Mouse (Mus musculus) midbrain, embryonic 15.5 days (tissue): Measurements from ENCODE around the gene Eml3. TPM values are rescaled to one million over a fixed set of nuclear protein-coding genes. Genes with fewer than 3 reads are reported as not detected.

ENCODE experiments used
- ATAC-seq: fragments of 200-750 bp; cut with Nextera tagmentation; replicated peaks from 2 replicates; pipeline ENCODE4 v1.8.0; 2017; ENCODE audit warnings: moderate TSS enrichment
- H3K27ac ChIP-seq: fragments of 300-500 bp; sonication (generic); 2 replicates; pipeline ENCODE4 v1.5.1; 2015; ENCODE audit warnings: mild to moderate bottlenecking, inconsistent platforms
- H3K27me3 ChIP-seq: fragments of 300-500 bp; sonication (generic); replicated peaks from 2 replicates; pipeline ENCODE4 v1.6.1; 2015; ENCODE audit warnings: inconsistent platforms
- H3K36me3 ChIP-seq: fragments of 300-500 bp; sonication (generic); replicated peaks from 2 replicates; pipeline ENCODE4 v1.6.1; 2015; ENCODE audit warnings: inconsistent platforms
- H3K4me1 ChIP-seq: fragments of 300-500 bp; sonication (generic); 2 replicates; pipeline ENCODE4 v1.6.1; 2015; ENCODE audit warnings: inconsistent platforms
- H3K4me2 ChIP-seq: fragments of 300-500 bp; sonication (generic); 2 replicates; pipeline ENCODE4 v1.6.1; 2015; ENCODE audit warnings: inconsistent platforms, mild to moderate bottlenecking, moderate library complexity
- H3K4me3 ChIP-seq: fragments of 300-500 bp; sonication (generic); 2 replicates; pipeline ENCODE4 v1.5.1; 2015; ENCODE audit warnings: mild to moderate bottlenecking, inconsistent platforms
- H3K9ac ChIP-seq: fragments of 300-500 bp; sonication (generic); 2 replicates; pipeline ENCODE4 v1.6.1; 2015; ENCODE audit warnings: mild to moderate bottlenecking, inconsistent platforms
- H3K9me3 ChIP-seq: fragments of 300-500 bp; sonication (generic); 2 replicates; pipeline ENCODE4 v1.6.1; 2016; ENCODE audit warnings: inconsistent platforms
- WGBS: fragments of 180-500 bp; shearing (Covaris S2); methylation state at CpG from one replicate; pipeline ENCODE4 v1.1.7; 2015; ENCODE audit warnings: mixed read lengths; 5-methylcytosine and 5-hydroxymethylcytosine counted together
- polyA plus RNA-seq: library from polyadenylated mRNA; unstranded; fragments of >200 nt; fragmentation: Nextera tagmentation; extraction: Ambion mirVana; gene quantifications from 2 replicates; pipeline ENCODE4 v1.2.1, GENCODE M21; 2015

Gene Eml3
- 10.5 and 13.4 TPM in 2 replicates for polyA plus RNA-seq

DNA sequence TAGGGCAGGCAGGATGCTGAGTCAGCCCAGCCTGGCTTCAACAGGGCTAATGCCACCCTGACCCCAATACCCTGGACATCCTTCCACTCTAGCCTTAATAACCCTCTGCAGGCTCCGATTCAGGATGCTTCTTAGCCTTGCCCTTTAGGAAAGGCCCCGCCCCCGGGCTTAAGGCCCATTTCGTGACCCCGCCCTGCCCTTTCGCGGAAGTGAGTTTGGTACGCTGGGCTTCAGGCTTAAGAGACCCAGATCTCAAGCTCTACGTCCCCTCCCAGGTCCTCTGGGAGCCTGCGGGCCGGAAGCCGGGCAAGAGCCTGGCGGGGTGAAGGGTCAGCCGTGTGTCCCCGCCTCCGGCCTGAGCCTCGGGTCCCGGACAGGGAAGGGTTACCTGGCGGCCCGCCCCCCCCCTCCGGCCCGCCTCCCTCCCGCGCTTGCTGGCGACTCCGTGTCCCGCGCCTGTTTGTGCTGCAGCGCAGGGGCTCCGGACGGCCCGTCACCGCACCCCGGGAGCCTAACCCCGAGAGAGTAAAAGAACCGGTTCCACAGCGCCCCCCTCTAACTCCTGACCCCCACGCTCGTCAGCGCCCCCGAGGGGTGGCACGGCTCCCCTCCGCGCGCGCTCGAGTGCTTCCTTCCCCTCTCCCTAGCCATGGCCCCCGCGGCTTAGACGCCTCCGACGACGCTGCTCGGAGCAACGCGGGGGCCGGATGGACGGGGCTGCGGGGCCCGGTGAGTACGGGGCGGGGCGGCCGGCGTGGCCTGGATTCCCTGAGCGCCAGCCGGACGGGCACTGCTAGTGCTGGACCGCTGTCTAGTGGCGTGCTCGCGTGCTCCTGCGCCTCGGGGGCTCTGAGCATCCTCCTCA, at the start of gene Eml3, which contains the start of gene Rom1:
Gene Eml3, plus strand, starts transcription at position 329 of the 865 bp plus-strand sequence.
Gene Rom1, minus strand, starts transcription at position 133 of the 865 bp plus-strand sequence.
- H3K9me3 ChIP-seq, result no peaks in the 10 kb centered on the region
- peaks cover 18% of the 10 kb centered on the region for H3K4me1 ChIP-seq
- H3K4me3 ChIP-seq, result peak within 1 kb of the TSS; percentile 52
- no peaks in the 10 kb centered on the region for H3K27me3 ChIP-seq
- peaks cover 12% of the 10 kb centered on the region; the same call in 1 of the 2 replicates for H3K36me3 ChIP-seq
- H3K9ac ChIP-seq, result peak within 1 kb of the TSS; percentile 58
- peak; percentile 55 for ATAC-seq
- WGBS, result under 1% methylated on average over 56 of the region's 74 CpGs
- H3K4me2 ChIP-seq, result peak within 1 kb of the TSS; percentile 81
- H3K27ac ChIP-seq, result peak within 1 kb of the TSS; percentile 17

DNA sequence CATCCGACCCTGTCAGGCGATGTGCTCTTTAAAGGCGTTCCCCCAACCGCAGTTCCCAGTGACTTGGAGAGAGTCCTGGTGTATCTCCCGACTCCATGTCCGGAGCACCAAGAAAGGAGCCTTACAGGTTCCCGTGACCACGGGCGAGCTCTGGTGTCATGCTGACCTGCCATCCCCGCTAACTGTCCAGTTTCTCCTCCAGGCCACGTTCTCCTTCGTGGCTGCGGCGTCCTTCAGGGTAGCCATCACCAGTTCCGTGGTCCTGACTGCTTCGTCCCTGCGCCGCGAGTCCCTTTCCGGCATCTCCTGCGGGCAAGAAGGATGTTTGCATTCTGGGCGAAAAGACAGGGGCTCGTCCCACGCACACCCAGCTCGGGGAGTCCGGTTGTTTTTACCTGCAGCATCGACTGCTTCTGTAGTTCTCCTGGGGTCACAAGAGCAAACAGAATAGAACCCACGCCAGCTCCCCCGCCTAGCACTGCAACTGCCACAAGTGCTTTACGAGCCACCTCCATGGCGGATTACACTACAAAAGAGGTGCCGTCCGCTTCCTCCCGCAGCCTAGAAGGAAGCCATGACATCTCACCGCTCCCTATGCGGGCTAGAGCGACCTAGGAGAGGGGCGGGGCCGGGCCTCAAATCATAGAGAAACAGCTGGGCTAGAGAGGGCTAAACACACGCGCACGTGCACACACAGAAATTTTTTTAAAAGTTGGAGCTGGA, 48.9 kb upstream of the Eml3 start, which contains the start of gene Uqcc3:
Gene Uqcc3, minus strand, starts transcription at position 613 of the 723 bp plus-strand sequence.
- no peaks in the 10 kb centered on the region for H3K27me3 ChIP-seq
- H3K4me1 ChIP-seq, result peaks cover 15% of the 10 kb centered on the region
- H3K36me3 ChIP-seq, result peaks cover 6% of the 10 kb centered on the region; the same call in 1 of the 2 replicates
- peak within 1 kb of the TSS; percentile 79 for H3K9ac ChIP-seq
- under 1% methylated on average over 42 of the region's 42 CpGs for WGBS
- peak within 1 kb of the TSS; percentile 84 for H3K27ac ChIP-seq
- peak within 1 kb of the TSS; percentile 65 for H3K4me3 ChIP-seq
- peak within 1 kb of the TSS; percentile 76 for H3K4me2 ChIP-seq
- no peaks in the 10 kb centered on the region for H3K9me3 ChIP-seq
- ATAC-seq, result peak; percentile 98

DNA sequence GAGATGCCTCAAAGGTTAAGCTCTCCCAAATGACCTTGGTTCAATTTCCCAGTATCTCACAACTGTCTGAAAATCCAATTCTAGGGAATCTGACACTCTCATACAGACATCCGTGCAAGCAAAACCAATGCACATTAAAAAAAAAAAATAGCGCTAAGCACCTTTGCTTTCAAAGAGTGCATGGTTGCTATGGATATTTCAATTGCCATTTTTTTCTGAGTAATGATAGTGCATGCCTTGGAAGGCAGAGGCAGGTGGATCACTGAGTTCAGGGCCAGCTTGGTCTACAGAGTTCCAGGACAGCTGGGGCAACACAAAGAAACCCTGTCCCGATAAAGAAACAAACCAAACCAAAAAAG, 48.3 kb upstream of the Eml3 start:
- Histone ChIP-seq H3K36me3 (0 out of 2 replicates have a peak, but pooled peaks cover 4% of the 10 kb centered on the region), H3K4me2 (peak overlapping the region; percentile 76), H3K9ac (peak overlapping the region; percentile 79), H3K9me3 (no peaks in the 10 kb centered on the region), H3K4me3 (peak overlapping the region; percentile 65), H3K27ac (peak overlapping the region; percentile 84; the same call in 1 of the 2 replicates), H3K27me3 (no peaks in the 10 kb centered on the region), H3K4me1 (peaks cover 15% of the 10 kb centered on the region)
- 9% methylated on average over 3 of the region's 3 CpGs for WGBS
- ATAC-seq, result peak; percentile 26; the same call in 1 of the 2 replicates

DNA sequence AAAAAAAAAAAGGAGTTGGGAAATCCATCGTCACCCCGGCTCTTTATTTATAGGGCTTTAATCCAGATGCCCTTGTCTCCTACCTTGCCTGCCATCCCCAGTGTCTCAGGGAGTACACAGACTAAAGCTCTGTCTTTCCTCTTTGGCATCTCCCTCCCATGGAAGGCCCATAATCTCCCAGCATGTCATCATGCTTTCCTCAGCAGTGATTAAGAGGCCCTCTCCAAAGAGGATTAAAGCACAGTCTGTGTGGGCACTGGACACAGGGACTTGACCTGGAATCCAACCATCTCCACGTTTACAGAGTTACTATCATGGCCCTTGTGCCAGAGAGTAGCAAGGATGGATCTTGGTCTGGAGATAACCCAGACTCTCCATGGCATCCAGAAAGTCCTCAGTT, 45.7 kb upstream of the Eml3 start, which contains the start of the genes Lbhd1 and Gm49403:
Gene Lbhd1, plus strand, starts transcription at position 117 of the 400 bp plus-strand sequence.
Gene Gm49403, plus strand, starts transcription at position 315 of the 400 bp plus-strand sequence.
- Histone ChIP-seq H3K36me3 (no peaks in the 10 kb centered on the region), H3K27ac (no peak within 1 kb of the TSS), H3K4me3 (no peak within 1 kb of the TSS), H3K9ac (no peak within 1 kb of the TSS), H3K27me3 (no peaks in the 10 kb centered on the region), H3K9me3 (no peaks in the 10 kb centered on the region), H3K4me1 (peaks cover 22% of the 10 kb centered on the region), H3K4me2 (no peak within 1 kb of the TSS)
- ATAC-seq, result no peak
- 71% methylated on average over 3 of the region's 3 CpGs for WGBS

DNA sequence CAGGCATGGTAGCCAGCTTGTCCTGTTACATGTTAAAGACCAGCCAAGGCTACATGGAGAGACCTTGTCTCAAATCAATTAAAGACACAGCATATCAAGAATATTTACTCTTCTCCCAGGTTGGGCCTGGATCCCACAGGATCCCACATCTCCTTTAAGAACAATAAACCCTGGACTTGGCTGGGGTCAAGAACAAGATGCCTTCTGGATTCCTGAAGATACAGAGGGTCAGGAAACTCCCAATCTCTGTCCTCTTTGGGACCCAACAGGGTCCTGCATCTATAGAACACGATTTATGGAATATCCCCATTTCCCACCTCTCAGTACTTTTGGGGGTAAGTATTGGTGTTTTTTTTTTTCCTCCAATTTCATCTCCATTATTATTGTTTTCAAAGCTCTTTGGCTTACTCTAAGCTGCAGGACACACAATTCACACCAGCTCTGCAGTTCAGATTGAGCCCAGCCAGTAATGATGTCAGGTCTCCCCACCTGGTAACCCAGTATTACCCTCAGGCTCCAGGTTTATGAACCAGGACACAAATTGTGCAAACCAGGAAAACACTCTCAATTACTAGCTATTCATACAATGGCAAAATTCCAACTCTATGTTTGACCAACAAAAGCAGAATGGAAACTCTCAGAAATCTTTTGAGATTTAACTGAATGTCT, 42.3 kb upstream of the Eml3 start:
- Histone ChIP-seq H3K9me3 (no peaks in the 10 kb centered on the region), H3K27ac (no peak overlapping the region), H3K36me3 (0 out of 2 replicates have a peak, but pooled peaks cover 6% of the 10 kb centered on the region), H3K4me2 (0 out of 2 replicates have a peak overlapping the region, but pooled peaks have one; percentile 79), H3K4me3 (no peak overlapping the region), H3K4me1 (peaks cover 15% of the 10 kb centered on the region), H3K9ac (no peak overlapping the region), H3K27me3 (no peaks in the 10 kb centered on the region)
- WGBS, result 47% methylated on average over 1 of the region's 1 CpGs
- ATAC-seq, result no peak

DNA sequence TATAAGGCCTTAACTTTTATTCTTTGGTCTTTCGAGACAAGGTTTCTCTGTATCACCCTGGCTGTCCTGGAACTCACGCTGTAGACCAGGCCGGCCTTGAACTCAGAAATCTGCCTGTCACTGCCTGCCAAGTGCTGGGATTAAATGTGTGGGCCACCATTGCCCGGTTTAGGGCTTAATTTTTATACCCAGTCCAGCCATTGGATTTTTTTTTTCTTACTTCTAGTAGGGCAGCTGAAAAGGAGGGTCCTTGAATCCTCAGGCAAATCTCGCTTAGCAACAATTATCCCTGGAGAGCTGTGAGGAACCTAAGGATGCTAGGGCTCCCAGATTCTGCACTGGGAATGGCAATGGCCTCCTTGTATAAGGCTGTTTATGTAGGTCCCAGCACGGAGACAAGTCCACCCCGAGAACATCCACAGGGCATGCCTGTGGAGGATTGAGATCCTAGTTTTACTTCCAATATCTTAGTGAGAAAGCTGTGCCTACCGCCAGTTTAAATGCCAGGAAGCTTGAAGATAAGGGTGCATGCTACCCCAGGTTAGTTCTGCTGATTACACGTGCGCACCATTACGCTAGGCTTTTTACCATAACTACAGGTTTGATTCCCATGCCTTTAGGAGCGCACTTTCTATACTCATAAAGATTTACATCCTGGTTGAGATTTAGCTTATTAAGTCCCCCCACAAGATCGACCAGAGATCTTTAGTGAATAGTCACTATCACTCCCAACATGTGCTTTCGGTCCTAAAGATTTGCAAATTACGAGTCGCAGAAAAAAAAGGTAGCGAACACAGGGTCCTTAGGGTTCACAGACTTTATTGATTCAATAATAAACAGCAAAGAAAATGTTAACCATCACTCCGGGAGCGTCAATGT, 41.5 kb upstream of the Eml3 start:
- Histone ChIP-seq H3K4me1 (peaks cover 20% of the 10 kb centered on the region), H3K9me3 (no peaks in the 10 kb centered on the region), H3K27me3 (no peaks in the 10 kb centered on the region), H3K9ac (peak overlapping the region; percentile 61), H3K27ac (peak overlapping the region; percentile 85), H3K4me2 (peak overlapping the region; percentile 79), H3K36me3 (0 out of 2 replicates have a peak, but pooled peaks cover 6% of the 10 kb centered on the region), H3K4me3 (peak overlapping the region; percentile 65)
- ATAC-seq, result no peak
- 14% methylated on average over 19 of the region's 19 CpGs for WGBS

DNA sequence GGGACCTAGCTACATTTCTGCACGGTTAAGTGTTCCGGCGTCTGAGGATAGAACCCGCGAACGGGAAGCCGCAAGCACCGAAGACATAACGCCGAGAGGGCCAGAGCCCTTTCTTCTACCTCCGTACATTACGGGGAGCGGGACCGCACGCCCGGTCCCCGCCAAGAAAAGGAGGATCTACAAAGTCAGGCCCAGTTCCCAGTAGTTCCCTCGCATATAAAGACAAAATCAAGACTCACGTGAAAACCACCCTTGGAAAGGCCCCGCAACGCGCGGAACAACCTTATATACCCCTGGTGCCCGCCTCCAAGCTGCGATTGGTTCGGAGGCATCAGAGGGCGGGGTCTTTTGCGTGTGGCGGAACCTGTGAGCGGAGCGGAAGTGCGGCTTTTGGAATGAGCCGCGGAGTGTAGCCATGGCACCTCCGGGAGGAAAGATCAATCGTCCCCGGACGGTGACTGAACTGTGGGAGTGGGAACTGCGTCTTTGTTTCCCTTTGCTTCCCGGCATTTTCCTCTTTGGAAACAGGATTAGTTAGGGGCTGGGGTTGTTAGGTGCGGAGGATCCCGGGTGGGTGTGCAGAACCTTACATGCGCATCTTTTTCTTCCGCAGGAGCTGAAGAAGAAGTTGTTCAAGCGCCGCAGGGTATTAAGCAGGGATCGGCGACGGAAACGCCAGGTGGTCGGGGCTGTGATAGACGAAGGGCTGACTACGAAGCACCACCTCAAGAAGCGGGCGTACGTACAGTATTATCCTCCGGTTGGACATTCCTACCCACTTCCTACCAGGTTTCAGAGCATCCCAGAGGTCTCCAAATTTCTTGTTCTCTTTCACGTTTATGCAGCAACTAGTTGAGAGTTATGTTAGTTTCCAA, 40.6 kb upstream of the Eml3 start, which contains the start of the genes 1810009A15Rik and Gm49416:
Gene 1810009A15Rik, plus strand, starts transcription at position 343 of the 875 bp plus-strand sequence.
Gene Gm49416, plus strand, starts transcription at position 416 of the 875 bp plus-strand sequence.
- peak; percentile 96 for ATAC-seq
- Histone ChIP-seq H3K9me3 (no peaks in the 10 kb centered on the region), H3K36me3 (0 out of 2 replicates have a peak, but pooled peaks cover 6% of the 10 kb centered on the region), H3K4me1 (peaks cover 25% of the 10 kb centered on the region), H3K27me3 (no peaks in the 10 kb centered on the region), H3K4me2 (peak within 1 kb of the TSS; percentile 79), H3K27ac (peak within 1 kb of the TSS; percentile 85), H3K4me3 (peak within 1 kb of the TSS; percentile 65), H3K9ac (peak within 1 kb of the TSS; percentile 61)
- WGBS, result 1% methylated on average over 58 of the region's 58 CpGs

DNA sequence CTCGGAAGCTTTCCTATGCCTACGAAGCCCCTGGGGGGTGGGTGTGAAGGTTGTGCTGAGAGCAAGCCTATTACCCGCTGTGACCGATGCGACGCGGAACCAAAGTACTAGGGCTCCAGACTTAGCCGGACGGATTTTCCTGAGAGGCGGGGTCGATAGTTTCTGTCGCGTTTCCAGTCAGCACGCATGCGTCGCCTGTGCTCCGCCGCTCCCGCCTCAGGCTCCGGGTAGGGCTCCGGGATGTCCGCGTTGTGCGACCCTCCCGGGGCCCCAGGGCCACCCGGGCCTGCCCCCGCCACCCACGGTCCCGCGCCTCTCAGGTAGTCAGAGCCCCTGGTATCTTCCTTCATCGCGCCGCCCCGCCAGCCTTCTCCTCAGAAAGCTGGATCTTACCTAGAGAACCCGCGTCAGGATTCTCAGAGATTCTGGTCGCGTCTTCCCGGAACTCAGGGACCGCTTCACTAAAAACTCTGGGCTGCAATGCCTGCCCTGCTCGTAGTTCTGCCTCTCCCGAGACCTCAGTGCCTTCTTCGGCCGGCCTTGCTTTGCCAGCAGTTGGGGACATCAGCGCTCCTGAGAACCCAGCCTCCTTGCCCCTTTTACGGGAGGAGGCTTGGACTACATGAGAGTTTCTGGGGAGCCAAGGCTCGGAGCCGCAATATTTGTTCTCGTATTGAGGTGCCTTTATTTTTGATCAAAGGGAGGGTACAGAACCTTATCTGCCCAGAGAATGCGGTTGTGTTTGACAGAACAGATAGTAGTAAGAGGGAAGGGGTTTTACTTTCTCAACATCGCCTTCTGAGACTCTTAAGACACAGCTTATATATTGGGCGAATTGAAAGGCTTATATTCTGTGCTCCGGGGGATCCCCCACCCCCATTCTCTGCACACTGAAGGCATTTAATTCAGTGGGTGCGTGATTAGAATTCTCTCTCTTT, 36.3 kb upstream of the Eml3 start, which contains the start of gene Ints5:
Gene Ints5, plus strand, starts transcription at position 177 of the 938 bp plus-strand sequence.
- no peaks in the 10 kb centered on the region for H3K9me3 ChIP-seq
- H3K4me1 ChIP-seq, result peaks cover 37% of the 10 kb centered on the region
- ATAC-seq, result peak; percentile 48
- H3K4me3 ChIP-seq, result peak within 1 kb of the TSS; percentile 93
- H3K4me2 ChIP-seq, result peak within 1 kb of the TSS; percentile 96
- H3K27me3 ChIP-seq, result no peaks in the 10 kb centered on the region
- 2% methylated on average over 54 of the region's 54 CpGs for whole genome bisulfite sequencing
- H3K9ac ChIP-seq, result peak within 1 kb of the TSS; percentile 96
- H3K27ac ChIP-seq, result peak within 1 kb of the TSS; percentile 91
- H3K36me3 ChIP-seq, result 0 out of 2 replicates have a peak, but pooled peaks cover 13% of the 10 kb centered on the region

DNA sequence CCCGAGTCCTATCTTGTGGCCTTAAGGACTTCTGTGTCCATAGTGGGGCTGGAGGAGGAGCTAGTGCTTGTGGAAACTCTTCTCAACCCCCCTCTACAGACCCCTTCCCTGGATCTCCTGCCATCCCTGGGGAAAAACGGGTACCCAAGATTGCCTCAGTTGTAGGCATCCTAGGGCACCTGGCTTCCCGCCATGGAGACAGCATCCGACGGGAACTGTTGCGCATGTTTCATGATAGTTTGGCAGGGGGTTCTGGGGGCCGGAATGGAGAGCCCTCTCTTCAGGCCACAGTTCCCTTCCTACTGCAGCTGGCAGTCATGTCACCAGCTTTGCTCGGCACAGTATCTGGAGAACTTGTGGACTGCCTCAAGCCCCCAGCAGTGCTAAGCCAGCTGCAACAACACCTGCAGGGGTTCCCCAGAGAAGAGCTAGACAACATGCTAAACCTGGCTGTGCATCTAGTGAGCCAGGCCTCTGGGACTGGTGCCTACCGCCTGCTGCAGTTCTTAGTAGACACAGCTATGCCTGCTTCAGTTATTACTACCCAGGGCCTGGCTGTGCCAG, 33.9 kb upstream of the Eml3 start:
- H3K9me3 ChIP-seq, result no peaks in the 10 kb centered on the region
- H3K27ac ChIP-seq, result no peak overlapping the region
- ATAC-seq, result no peak
- H3K4me2 ChIP-seq, result no peak overlapping the region
- peaks cover 45% of the 10 kb centered on the region for H3K4me1 ChIP-seq
- no peaks in the 10 kb centered on the region for H3K27me3 ChIP-seq
- WGBS, result 90% methylated on average over 9 of the region's 9 CpGs
- H3K36me3 ChIP-seq, result 0 out of 2 replicates have a peak, but pooled peaks cover 9% of the 10 kb centered on the region
- H3K4me3 ChIP-seq, result no peak overlapping the region
- H3K9ac ChIP-seq, result no peak overlapping the region
